Mouse (Mus musculus) megakaryocyte, embryonic 14.5 days (primary cell): ENCODE results near the gene P3h3. TPM values are rescaled to one million over a fixed set of nuclear protein-coding genes. Genes with fewer than 3 reads are reported as not detected.
"Not testable (repeated sequence)": the region's sequence is repeated elsewhere in the genome, so short reads cannot be mapped to it uniquely, and the experiment has no call there.

Experiments
- H3K27me3 ChIP-seq: replicated peaks from 2 replicates; pipeline ENCODE3; 2012; ENCODE audit warnings: inconsistent platforms
- H3K36me3 ChIP-seq: replicated peaks from 2 replicates; pipeline ENCODE3; 2012; ENCODE audit warnings: low read length, inconsistent platforms, mixed read lengths
- H3K4me1 ChIP-seq: 2 replicates; pipeline ENCODE4 v1.6.1; 2012; ENCODE audit warnings: inconsistent platforms
- H3K4me3 ChIP-seq: replicated peaks from 2 replicates; pipeline ENCODE3; 2012; ENCODE audit warnings: moderate library complexity, mild to moderate bottlenecking, inconsistent platforms
- H3K9me3 ChIP-seq: 2 replicates; pipeline ENCODE4 v1.6.1; 2012; ENCODE audit warnings: inconsistent platforms
- FLI1 ChIP-seq: IDR thresholded peaks from 2 replicates; pipeline ENCODE4 v1.6.1; 2012; ENCODE audit warnings: low read length, inconsistent platforms, mixed read lengths
- GATA1 ChIP-seq: IDR thresholded peaks from 3 replicates; pipeline ENCODE4 v1.6.1; 2012; ENCODE audit warnings: mixed read lengths, low read length, inconsistent platforms, borderline replicate concordance
- polyA plus RNA-seq: library from polyadenylated mRNA; stranded (reverse); fragments of >175 nt; gene quantifications from 2 replicates; pipeline ENCODE4 v1.2.3, GENCODE M21; 2012; ENCODE audit warnings: low replicate concordance; ENCODE audit not compliant: insufficient read depth

P3h3 gene
- polyA plus RNA-seq, 1 experiment, result 5.5 TPM

DNA sequence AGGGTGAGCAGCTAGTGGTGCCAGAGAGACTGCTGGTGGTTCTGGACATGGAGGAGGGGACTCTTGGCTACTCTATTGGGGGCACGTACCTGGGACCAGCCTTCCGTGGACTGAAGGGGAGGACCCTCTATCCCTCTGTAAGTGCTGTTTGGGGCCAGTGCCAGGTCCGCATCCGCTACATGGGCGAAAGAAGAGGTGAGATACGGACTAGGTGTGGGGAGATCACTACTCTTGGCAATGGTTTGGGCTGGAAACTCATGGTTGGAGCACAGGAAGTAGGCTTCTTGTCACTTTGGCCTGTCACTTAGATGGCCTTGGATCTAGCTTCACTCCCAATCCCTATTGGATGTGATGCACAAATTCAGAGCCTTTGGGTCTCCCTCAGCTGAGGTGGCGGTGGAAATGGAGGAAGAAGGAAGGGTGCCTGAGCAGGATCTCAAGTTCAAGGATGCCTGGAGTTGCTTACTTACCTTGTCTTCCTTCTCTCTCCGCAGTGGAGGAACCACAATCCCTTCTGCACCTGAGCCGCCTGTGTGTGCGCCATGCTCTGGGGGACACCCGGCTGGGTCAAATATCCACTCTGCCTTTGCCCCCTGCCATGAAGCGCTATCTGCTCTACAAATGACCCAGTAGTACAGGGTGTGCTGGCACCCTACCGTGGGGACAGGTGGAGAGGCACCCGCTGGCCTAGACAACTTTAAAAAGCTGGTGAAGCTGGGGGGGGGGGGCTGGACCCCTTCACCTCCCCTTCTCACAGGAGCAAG is 47.6 kb downstream of the P3h3 start:
- peaks cover 40% of the 10 kb centered on the region for H3K36me3 ChIP-seq
- no peaks in the 10 kb centered on the region for H3K27me3 ChIP-seq
- H3K9me3 ChIP-seq, result no peaks in the 10 kb centered on the region
- no peak for TF ChIP-seq FLI1
- no peak for TF ChIP-seq GATA1
- H3K4me1 ChIP-seq, result peaks cover 91% of the 10 kb centered on the region
- peak overlapping the region; percentile 95 for H3K4me3 ChIP-seq

DNA sequence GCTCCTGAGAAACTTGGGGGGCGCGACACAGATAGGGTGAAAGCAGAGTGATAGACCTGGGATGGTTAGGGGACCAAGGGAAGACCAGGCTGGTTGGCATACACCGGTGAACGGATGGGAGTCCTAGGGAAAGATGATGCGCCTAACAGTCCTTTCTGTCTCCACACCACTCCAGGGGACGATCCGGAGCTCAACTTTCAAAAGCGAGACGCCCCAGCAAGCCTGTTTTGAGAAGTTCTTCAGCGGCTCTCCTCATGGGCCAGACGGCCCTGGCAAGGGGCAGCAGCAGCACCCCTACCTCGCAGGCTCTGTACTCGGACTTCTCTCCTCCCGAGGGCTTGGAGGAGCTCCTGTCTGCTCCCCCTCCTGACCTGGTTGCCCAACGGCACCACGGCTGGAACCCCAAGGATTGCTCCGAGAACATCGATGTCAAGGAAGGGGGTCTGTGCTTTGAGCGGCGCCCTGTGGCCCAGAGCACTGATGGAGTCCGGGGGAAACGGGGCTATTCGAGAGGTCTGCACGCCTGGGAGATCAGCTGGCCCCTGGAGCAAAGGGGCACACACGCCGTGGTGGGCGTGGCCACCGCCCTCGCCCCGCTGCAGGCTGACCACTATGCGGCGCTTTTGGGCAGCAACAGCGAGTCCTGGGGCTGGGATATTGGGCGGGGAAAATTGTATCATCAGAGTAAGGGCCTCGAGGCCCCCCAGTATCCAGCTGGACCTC is 48.3 kb downstream of the P3h3 start:
- TF ChIP-seq GATA1 (no peak), FLI1 (no peak)
- Histone ChIP-seq H3K27me3 (no peaks in the 10 kb centered on the region), H3K4me3 (peak overlapping the region; percentile 95), H3K9me3 (no peaks in the 10 kb centered on the region), H3K36me3 (peaks cover 34% of the 10 kb centered on the region), H3K4me1 (peaks cover 86% of the 10 kb centered on the region)

DNA sequence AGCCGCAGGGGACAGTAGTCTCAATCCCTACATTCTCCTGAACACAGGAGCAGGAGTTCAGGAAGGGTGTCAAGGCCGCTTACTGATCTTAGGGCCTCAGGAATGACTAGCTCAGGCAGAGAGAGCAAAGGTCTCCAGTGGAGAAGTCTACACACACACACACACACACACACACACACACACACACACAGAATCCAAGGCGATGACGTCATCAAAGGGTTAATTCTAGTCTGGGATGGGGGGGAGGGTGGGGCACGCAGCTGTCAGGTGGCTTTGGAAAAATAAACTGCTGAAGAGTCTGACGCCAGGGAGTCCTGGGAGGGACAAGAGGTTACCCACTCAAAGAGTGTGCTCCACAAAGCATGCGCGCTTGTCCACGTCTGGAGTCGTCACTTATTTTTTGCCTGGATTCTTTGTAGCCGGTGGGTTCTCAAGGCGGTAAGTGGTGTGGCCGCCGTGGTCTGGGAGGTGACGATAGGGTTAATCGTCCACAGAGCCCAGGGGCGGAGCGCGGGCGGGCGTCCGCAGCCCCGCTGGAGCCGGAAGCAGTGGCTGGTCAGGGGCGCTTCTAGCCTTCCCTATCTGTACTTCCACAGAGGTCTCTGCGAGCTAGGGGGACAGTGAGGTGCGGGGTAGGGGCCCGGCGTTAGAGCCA is 49.1 kb downstream of the P3h3 start, which contains the start of gene Spsb2:
Spsb2 (plus strand) TSS at position 304 of the 655 bp plus-strand sequence.
- peaks cover 34% of the 10 kb centered on the region for H3K36me3 ChIP-seq
- TF ChIP-seq GATA1, result no peak
- TF ChIP-seq FLI1, result no peak
- H3K4me1 ChIP-seq, result peaks cover 83% of the 10 kb centered on the region
- H3K27me3 ChIP-seq, result no peaks in the 10 kb centered on the region
- H3K4me3 ChIP-seq, result peak within 1 kb of the TSS; percentile 95
- no peaks in the 10 kb centered on the region for H3K9me3 ChIP-seq

DNA sequence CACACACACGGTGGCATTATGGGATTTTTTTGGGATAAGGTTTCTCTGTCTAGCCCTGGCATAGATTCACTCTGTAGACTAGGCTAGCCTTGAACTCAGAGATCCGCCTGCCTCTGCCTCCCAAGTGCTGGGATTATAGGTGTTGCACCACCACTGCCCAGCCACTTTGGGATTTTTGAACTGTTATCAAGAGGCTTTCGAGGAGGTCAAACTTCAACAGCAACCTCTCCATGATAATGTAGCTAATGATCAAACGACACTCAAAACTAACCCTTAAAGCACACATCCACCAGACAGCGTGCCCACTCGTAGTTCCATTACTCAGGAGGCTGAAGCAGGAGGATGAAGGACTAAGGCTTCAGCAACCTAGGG is 49.6 kb downstream of the P3h3 start:
- Histone ChIP-seq H3K4me1 (peaks cover 81% of the 10 kb centered on the region), H3K36me3 (peaks cover 33% of the 10 kb centered on the region), H3K4me3 (peak overlapping the region; percentile 95), H3K9me3 (no peaks in the 10 kb centered on the region), H3K27me3 (no peaks in the 10 kb centered on the region)
- no peak for TF ChIP-seq GATA1
- no peak for TF ChIP-seq FLI1

GRCm38 (mm10) chr6:124807366-124807765 is 50.2 kb downstream of the P3h3 start:
- Histone ChIP-seq H3K36me3 (peaks cover 26% of the 10 kb centered on the region), H3K27me3 (no peaks in the 10 kb centered on the region), H3K9me3 (no peaks in the 10 kb centered on the region), H3K4me1 (peaks cover 75% of the 10 kb centered on the region), H3K4me3 (no peak overlapping the region)
- TF ChIP-seq FLI1 (no peak), GATA1 (no peak)

GRCm38 (mm10) chr6:124806446-124807140 is 51.0 kb downstream of the P3h3 start:
- peak overlapping the region; percentile 92 for H3K4me3 ChIP-seq
- no peaks in the 10 kb centered on the region for H3K27me3 ChIP-seq
- peaks cover 19% of the 10 kb centered on the region for H3K36me3 ChIP-seq
- H3K4me1 ChIP-seq, result peaks cover 67% of the 10 kb centered on the region
- no peaks in the 10 kb centered on the region for H3K9me3 ChIP-seq
- TF ChIP-seq FLI1, result no peak
- TF ChIP-seq GATA1, result no peak

DNA sequence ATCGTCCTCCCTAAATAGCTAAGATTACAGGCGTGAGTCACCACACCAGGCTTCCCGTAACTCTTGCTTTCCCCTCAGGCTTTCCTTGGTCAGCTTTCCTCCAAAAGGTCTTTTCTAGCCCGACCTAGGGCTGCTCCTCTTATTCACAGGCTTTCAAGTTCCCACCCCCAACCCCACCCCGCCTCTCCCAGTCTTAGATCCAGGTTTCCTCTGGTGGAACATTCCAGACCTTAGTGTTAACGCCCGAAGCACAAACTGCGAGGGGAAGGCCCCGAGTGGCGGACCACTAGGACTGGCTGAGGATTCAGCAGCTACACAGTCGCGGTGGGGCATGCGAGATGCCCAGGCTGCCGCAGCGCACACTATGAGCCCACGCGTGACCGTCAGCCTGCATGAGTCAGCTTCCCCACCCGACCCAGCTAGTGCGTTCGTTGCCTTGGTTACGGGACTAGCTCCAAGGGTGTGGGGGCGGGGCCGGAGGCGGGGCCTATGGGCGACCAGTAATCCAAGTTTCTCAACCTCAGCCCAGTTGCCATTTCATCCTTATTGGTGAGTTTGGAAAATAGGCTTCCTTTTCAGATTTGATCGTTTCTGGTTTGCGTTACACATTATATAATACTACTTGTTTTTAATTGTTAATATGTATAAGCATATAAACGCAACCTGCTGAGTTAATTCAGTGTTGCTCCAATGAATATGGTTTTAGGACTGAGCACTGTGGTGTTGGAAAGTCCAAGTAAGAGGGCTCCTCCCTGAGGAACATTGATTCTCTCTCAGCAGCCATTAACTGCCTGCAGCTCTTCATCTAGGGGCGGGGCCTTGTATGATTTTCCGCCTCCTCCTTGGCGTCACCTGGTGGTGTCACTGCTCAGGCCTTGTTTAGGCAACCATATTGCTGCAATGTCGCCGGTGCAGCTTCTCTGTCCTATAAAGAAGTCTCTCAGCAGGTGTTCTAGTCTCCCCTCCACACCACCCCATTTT is 51.9 kb downstream of the P3h3 start:
- TF ChIP-seq GATA1, result no peak
- no peak for TF ChIP-seq FLI1
- peak overlapping the region; percentile 92 for H3K4me3 ChIP-seq
- H3K9me3 ChIP-seq, result no peaks in the 10 kb centered on the region
- H3K4me1 ChIP-seq, result peaks cover 57% of the 10 kb centered on the region
- H3K36me3 ChIP-seq, result peaks cover 11% of the 10 kb centered on the region
- no peaks in the 10 kb centered on the region for H3K27me3 ChIP-seq

DNA sequence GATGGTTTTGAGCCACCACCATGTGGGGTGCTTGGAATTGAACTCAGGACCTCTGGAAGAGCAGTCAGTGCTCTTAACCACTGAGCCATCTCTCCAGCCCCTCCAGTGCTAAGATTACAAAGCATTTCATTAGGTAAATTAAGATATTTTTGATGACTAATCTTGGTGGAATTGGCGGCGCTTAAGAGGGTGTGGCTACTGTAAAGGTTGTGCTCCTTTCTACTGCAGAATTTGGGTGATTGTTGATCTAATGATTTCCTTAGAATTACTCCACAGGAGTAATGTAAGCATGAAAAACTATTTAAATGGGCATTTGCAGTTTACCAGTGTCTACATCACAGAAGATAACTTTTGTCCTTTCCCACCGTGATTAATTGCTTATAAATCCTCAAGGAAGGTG is 53.2 kb downstream of the P3h3 start:
- Histone ChIP-seq H3K27me3 (no peaks in the 10 kb centered on the region), H3K9me3 (no peaks in the 10 kb centered on the region), H3K4me1 (peaks cover 44% of the 10 kb centered on the region), H3K4me3 (no peak overlapping the region), H3K36me3 (no peaks in the 10 kb centered on the region)
- no peak for TF ChIP-seq GATA1
- TF ChIP-seq FLI1, result no peak

DNA sequence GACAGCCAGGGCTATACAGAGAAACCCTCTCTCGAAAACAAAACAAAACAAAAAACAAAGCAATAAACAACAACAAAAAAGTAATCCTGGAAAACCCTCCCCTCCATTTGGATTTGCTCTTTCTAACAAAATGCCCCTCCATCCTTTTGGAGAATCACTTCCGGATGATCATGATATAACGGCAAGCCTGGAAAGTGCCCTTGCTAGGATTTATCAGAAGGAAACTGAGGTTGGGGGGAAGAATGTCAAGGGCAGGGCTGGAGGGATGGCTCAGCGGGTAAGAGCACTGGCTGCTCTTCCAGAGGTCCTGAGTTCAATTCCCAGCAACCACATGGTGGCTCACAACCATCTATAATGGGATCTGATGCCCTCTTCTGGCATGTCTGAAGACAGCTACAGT is 53.9 kb downstream of the P3h3 start:
- peaks cover 38% of the 10 kb centered on the region for H3K4me1 ChIP-seq

More for the DNA sequence above, 53.9 kb downstream of the P3h3 start:
- H3K36me3 ChIP-seq, H3K9me3 ChIP-seq, H3K27me3 ChIP-seq, H3K4me3 ChIP-seq: not testable (repeated sequence)
